Mouse (Mus musculus) retina, postnatal 7 days (tissue): Measurements from ENCODE around the gene Pck1.
"Not testable (repeated sequence)": the region's sequence is repeated elsewhere in the genome, so short reads cannot be mapped to it uniquely, and the experiment has no call there.

Experiments used
- DNase-seq: peaks from one replicate; pipeline ENCODE4 v3.0.0-alpha.2; 2012; ENCODE audit warnings: low read depth, low spot score

Gene Pck1

GRCm38 (mm10) chr2:173152436-173153151 is at the start of gene Pck1:
Gene Pck1, plus strand, starts transcription at chr2:173153048.
- DNase-seq, result no peak

- DNase-seq, result no peak
These were observed 46.4 kb upstream of the Pck1 start for GRCm38 (mm10) chr2:173106409-173106808.

GRCm38 (mm10) chr2:173106889-173107785 is 45.7 kb upstream of the Pck1 start:
- peak; percentile 61 for DNase-seq

- DNase-seq, result no peak
These were observed 44.2 kb upstream of the Pck1 start for GRCm38 (mm10) chr2:173108509-173109190.

GRCm38 (mm10) chr2:173109510-173109909 is 43.3 kb upstream of the Pck1 start:
- DNase-seq, result no peak

GRCm38 (mm10) chr2:173110571-173110970 is 42.3 kb upstream of the Pck1 start:
- no peak for DNase-seq

- not testable (repeated sequence) for DNase-seq
These were observed 39.1 kb upstream of the Pck1 start for GRCm38 (mm10) chr2:173113796-173114195.

- no peak for DNase-seq
These were observed 33.6 kb upstream of the Pck1 start, which contains the start of gene Ctcfl for GRCm38 (mm10) chr2:173119023-173119944. Gene Ctcfl, minus strand, starts transcription at chr2:173119525.

GRCm38 (mm10) chr2:173120117-173120516 is 32.7 kb upstream of the Pck1 start:
- not testable (repeated sequence) for DNase-seq

- DNase-seq, result no peak
These were observed 28.7 kb upstream of the Pck1 start for GRCm38 (mm10) chr2:173124022-173124735.

- DNase-seq, result no peak
These were observed 26.5 kb upstream of the Pck1 start for GRCm38 (mm10) chr2:173126386-173126785.

- no peak for DNase-seq
These were observed 23.7 kb upstream of the Pck1 start for GRCm38 (mm10) chr2:173129111-173129510.

GRCm38 (mm10) chr2:173132262-173132661 is 20.6 kb upstream of the Pck1 start:
- DNase-seq, result no peak

GRCm38 (mm10) chr2:173132794-173133300 is 20.0 kb upstream of the Pck1 start:
- DNase-seq, result no peak

GRCm38 (mm10) chr2:173134695-173135094 is 18.2 kb upstream of the Pck1 start:
- no peak for DNase-seq

GRCm38 (mm10) chr2:173138323-173139239 is 14.3 kb upstream of the Pck1 start:
- no peak for DNase-seq

GRCm38 (mm10) chr2:173143611-173144010 is 9.2 kb upstream of the Pck1 start:
- DNase-seq, result no peak

GRCm38 (mm10) chr2:173145808-173146207 is 7.0 kb upstream of the Pck1 start:
- no peak for DNase-seq

GRCm38 (mm10) chr2:173146728-173147127 is 6.1 kb upstream of the Pck1 start:
- no peak for DNase-seq
